Mouse (Mus musculus): ENCODE measurements around the gene Gucy2g. TPM values are rescaled to one million over a fixed set of nuclear protein-coding genes. Genes with fewer than 3 reads are reported as not detected.
A peak's percentile ranks its signal among the peaks of the same experiment; 100 is the strongest.

Gene Gucy2g
- polyA plus RNA-seq, 1 experiment from 2014 or later = 0.06 TPM

- Histone ChIP-seq H3K4me1 (no peaks in the 10 kb centered on the region), H3K9me3 (no peaks in the 10 kb centered on the region), H3K4me3 (no peak overlapping the region), H3K36me3 (no peaks in the 10 kb centered on the region), H3K9ac (no peak overlapping the region), H3K27ac (no peak overlapping the region), H3K4me2 (no peak overlapping the region), H3K27me3 (no peaks in the 10 kb centered on the region)
- ATAC-seq (ENCODE audit: insufficient number of reproducible peaks, insufficient read depth, low FRiP score, low TSS enrichment, low read depth) = no peak
- WGBS = 78% methylated on average over 12 of the region's 12 CpGs
Measured at GRCm38 (mm10) chr19:55260389-55261184, 19.6 kb upstream of the Gucy2g start.

DNA sequence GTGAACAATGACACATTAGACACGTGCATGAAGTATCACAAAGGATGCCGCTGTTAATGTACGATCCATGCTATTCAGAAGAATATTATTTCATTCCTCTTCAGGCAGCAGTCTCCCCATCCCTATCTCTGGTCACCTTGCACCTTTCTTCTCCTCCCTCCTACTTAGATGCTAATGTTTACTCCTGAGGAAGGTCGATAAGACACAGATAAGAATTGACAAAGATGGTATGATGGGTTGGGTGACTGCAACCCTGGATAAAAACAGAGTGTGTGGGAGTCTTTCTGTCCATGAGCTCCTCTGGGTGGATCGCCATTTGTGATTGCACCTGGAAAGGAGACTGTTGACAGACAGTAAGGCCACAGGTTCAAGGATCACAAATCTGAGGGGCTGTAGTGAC, 17.5 kb upstream of the Gucy2g start:
- Histone ChIP-seq H3K27me3 (no peaks in the 10 kb centered on the region), H3K4me1 (peaks cover 7% of the 10 kb centered on the region), H3K27ac (no peak overlapping the region), H3K9ac (no peak overlapping the region), H3K9me3 (no peaks in the 10 kb centered on the region), H3K36me3 (no peaks in the 10 kb centered on the region), H3K4me3 (no peak overlapping the region), H3K4me2 (no peak overlapping the region)
- ATAC-seq (ENCODE audit: insufficient number of reproducible peaks, insufficient read depth, low FRiP score, low TSS enrichment, low read depth) = no peak
- 91% methylated on average over 5 of the region's 5 CpGs for WGBS

GRCm38 (mm10) chr19:55257656-55258375, 16.8 kb upstream of the Gucy2g start:
- Histone ChIP-seq H3K27me3 (no peaks in the 10 kb centered on the region), H3K9ac (no peak overlapping the region), H3K4me2 (no peak overlapping the region), H3K4me3 (no peak overlapping the region), H3K4me1 (peaks cover 10% of the 10 kb centered on the region), H3K36me3 (no peaks in the 10 kb centered on the region), H3K27ac (no peak overlapping the region), H3K9me3 (no peaks in the 10 kb centered on the region)
- ATAC-seq (ENCODE audit: insufficient number of reproducible peaks, insufficient read depth, low FRiP score, low TSS enrichment, low read depth) = no peak
- WGBS = 92% methylated on average over 5 of the region's 5 CpGs

- H3K27me3 ChIP-seq = no peaks in the 10 kb centered on the region
- no peaks in the 10 kb centered on the region for H3K9me3 ChIP-seq
- H3K4me1 ChIP-seq = peaks cover 10% of the 10 kb centered on the region
- H3K4me2 ChIP-seq = no peak overlapping the region
- H3K4me3 ChIP-seq = no peak overlapping the region
- 78% methylated on average over 9 of the region's 9 CpGs for WGBS
- no peak overlapping the region for H3K9ac ChIP-seq
- ATAC-seq (ENCODE audit: insufficient number of reproducible peaks, insufficient read depth, low FRiP score, low TSS enrichment, low read depth) = no peak
- H3K36me3 ChIP-seq = no peaks in the 10 kb centered on the region
- no peak overlapping the region for H3K27ac ChIP-seq
Measured at GRCm38 (mm10) chr19:55256156-55256555, 15.1 kb upstream of the Gucy2g start.

- peak overlapping the region; percentile 82 for H3K9ac ChIP-seq
- H3K4me1 ChIP-seq = peaks cover 10% of the 10 kb centered on the region
- no peaks in the 10 kb centered on the region for H3K27me3 ChIP-seq
- H3K36me3 ChIP-seq = no peaks in the 10 kb centered on the region
- 5% methylated on average over 5 of the region's 5 CpGs for WGBS
- ATAC-seq (ENCODE audit: insufficient number of reproducible peaks, insufficient read depth, low FRiP score, low TSS enrichment, low read depth) = no peak
- peak overlapping the region; percentile 93 for H3K4me2 ChIP-seq
- peak overlapping the region; percentile 74 for H3K27ac ChIP-seq
- peak overlapping the region; percentile 62 for H3K4me3 ChIP-seq
- H3K9me3 ChIP-seq = no peaks in the 10 kb centered on the region
Measured at GRCm38 (mm10) chr19:55254513-55255016, 13.5 kb upstream of the Gucy2g start.

GRCm38 (mm10) chr19:55253570-55254441, 12.8 kb upstream of the Gucy2g start:
- Histone ChIP-seq H3K27me3 (no peaks in the 10 kb centered on the region), H3K4me3 (peak overlapping the region; percentile 62), H3K4me2 (peak overlapping the region; percentile 93), H3K27ac (peak overlapping the region; percentile 74), H3K4me1 (peaks cover 10% of the 10 kb centered on the region), H3K9ac (peak overlapping the region; percentile 82), H3K9me3 (no peaks in the 10 kb centered on the region), H3K36me3 (no peaks in the 10 kb centered on the region)
- WGBS = under 1% methylated on average over 32 of the region's 32 CpGs
- peak; percentile 66 for ATAC-seq (ENCODE audit: insufficient number of reproducible peaks, insufficient read depth, low FRiP score, low TSS enrichment, low read depth)

DNA sequence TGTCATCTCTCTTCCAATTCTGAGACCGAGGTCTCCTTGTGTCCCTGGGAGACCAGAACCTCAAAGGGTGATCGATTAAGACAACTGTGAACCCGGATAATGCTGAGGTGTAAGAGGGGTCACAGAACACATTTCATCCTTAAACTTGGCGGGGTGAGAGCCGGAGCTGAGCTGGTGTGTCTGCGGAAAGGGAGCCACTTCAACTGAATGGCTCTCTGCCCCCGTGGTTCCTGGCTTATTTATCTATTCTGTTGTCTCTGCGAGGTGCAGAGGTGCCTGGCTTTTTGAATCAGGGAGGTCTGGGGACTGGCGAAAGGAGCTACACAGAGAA, 12.2 kb upstream of the Gucy2g start:
- Histone ChIP-seq H3K9me3 (no peaks in the 10 kb centered on the region), H3K27ac (peak overlapping the region; percentile 74), H3K36me3 (no peaks in the 10 kb centered on the region), H3K4me3 (peak overlapping the region; percentile 62), H3K4me1 (peaks cover 10% of the 10 kb centered on the region), H3K27me3 (no peaks in the 10 kb centered on the region), H3K4me2 (peak overlapping the region; percentile 93), H3K9ac (peak overlapping the region; percentile 82)
- no peak for ATAC-seq (ENCODE audit: insufficient number of reproducible peaks, insufficient read depth, low FRiP score, low TSS enrichment, low read depth)
- 5% methylated on average over 9 of the region's 9 CpGs for WGBS

DNA sequence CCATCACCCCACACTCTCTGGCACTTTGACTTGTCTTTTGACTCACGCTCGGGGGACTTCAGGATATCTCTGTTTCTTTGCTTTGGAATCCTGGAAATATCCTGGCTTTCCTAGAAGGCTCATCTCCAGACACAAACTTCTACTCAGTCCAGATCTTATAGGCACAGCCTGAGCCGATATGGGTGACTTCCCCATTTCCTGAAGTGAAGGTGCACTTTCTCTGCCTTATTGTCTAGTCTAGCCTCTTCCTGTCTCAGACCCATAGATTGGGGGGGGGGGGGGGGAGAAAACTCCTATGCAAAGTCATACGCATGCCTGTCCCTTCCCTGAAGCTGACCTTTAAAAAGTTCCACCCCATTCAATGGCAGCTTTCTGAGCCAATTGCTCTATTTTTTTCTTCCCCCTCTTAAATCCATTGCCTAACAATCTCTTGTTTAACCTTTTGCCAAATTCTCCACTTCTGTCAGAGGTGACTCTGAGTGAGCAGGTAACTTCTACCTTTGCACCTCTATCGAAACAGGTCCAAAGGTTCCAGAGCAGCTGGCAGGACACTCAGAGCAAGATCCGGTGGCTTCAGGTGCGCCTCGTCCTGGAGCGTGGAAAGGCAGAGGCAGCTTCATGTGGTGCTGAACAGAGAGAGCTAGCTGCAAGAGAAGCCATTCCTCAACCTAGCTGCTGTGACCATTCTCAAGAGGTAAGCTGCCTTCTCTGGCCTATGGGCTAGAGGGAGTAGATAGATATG, 10.5 kb upstream of the Gucy2g start, which contains the start of gene Acsl5:
Acsl5 (plus strand) TSS at position 556 of the 742 bp plus-strand sequence.
- H3K4me1 ChIP-seq = peaks cover 10% of the 10 kb centered on the region
- no peaks in the 10 kb centered on the region for H3K27me3 ChIP-seq
- H3K4me3 ChIP-seq = no peak within 1 kb of the TSS
- no peaks in the 10 kb centered on the region for H3K36me3 ChIP-seq
- H3K4me2 ChIP-seq = no peak within 1 kb of the TSS
- H3K9ac ChIP-seq = no peak within 1 kb of the TSS
- no peak within 1 kb of the TSS for H3K27ac ChIP-seq
- WGBS = 93% methylated on average over 9 of the region's 9 CpGs
- H3K9me3 ChIP-seq = no peaks in the 10 kb centered on the region
- ATAC-seq (ENCODE audit: insufficient number of reproducible peaks, insufficient read depth, low FRiP score, low TSS enrichment, low read depth) = no peak

DNA sequence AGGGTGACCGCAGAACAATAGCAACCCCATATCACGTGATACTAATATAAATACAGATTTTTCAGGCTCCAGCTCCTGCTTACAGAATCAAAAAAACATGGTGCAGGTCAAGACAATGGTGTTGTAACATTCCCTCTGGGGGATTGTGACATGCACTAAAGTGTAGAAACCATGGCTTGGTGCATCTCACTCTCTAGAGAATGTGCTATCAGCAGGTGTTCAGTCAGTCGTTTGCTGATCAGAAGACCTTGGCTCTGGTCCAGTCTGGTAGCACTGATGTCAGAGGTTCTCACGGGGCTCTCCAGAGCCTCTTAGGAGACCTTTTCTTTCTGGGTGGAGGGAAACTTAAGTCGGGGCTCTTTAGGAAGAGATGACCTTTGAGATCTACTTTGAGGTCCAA, 9.4 kb upstream of the Gucy2g start:
- Histone ChIP-seq H3K4me3 (no peak overlapping the region), H3K9me3 (no peaks in the 10 kb centered on the region), H3K4me1 (peaks cover 10% of the 10 kb centered on the region), H3K4me2 (no peak overlapping the region), H3K27me3 (no peaks in the 10 kb centered on the region), H3K36me3 (no peaks in the 10 kb centered on the region), H3K9ac (no peak overlapping the region), H3K27ac (no peak overlapping the region)
- WGBS = 91% methylated on average over 5 of the region's 5 CpGs
- ATAC-seq (ENCODE audit: insufficient number of reproducible peaks, insufficient read depth, low FRiP score, low TSS enrichment, low read depth) = no peak

DNA sequence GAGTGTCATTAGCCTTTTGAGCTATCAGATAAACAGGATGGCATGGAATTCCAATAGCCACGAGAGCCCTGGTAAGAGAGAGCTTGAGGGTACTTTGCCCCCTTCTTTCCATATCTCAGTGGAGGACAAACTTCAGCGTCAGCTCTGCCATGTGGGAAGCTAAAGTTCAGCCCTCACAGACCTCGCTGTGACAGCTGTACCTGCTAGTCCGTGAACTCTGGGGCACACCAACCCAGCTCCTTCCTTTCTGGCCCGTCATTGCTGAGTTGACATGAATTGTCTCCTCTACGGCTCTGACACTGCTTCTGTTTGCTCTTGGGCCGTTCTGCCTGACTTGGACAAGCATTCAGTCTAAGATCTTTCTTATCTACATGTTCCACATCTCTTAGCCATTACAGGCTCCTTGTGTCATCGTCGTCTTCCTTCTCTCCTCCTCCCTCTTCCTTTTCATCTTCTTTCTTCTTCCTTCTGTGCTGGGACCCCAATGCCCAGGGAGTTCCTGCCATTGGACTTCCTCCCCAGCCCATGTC, 7.0 kb upstream of the Gucy2g start:
- Histone ChIP-seq H3K27me3 (no peaks in the 10 kb centered on the region), H3K36me3 (no peaks in the 10 kb centered on the region), H3K4me3 (no peak overlapping the region), H3K4me1 (0 out of 2 replicates have a peak, but pooled peaks cover 3% of the 10 kb centered on the region), H3K4me2 (no peak overlapping the region), H3K9ac (no peak overlapping the region), H3K27ac (no peak overlapping the region), H3K9me3 (no peaks in the 10 kb centered on the region)
- ATAC-seq (ENCODE audit: insufficient number of reproducible peaks, insufficient read depth, low FRiP score, low TSS enrichment, low read depth) = no peak
- 80% methylated on average over 9 of the region's 9 CpGs for WGBS

Measured in embryonic facial prominence, embryonic 13.5 days (tissue).